Mouse (Mus musculus) lung, postnatal 0 days (tissue): ENCODE measurements at regions not wholly inside any gene's neighbourhood (a gene's known extent, or its start where the extent isn't known, plus 50 kb on each side); places are given as distances from the start of the nearest gene placed in this dataset.

Source experiments
- CTCF ChIP-seq: IDR thresholded peaks from 2 replicates; pipeline ENCODE4 v1.5.1; 2016; ENCODE audit warnings: antibody characterized with exemption, mild to moderate bottlenecking
- EP300 ChIP-seq: IDR thresholded peaks from 2 replicates; pipeline ENCODE4 v1.6.1; 2016; ENCODE audit warnings: antibody characterized with exemption, mild to moderate bottlenecking, control low read depth

- TF ChIP-seq EP300 (0 out of 2 replicates have a peak, but pooled peaks have one; percentile 37), CTCF (no peak)
These were observed 56.8 kb upstream of the Map4k3 start for GRCm38 (mm10) chr17:80785049-80785448.
